Mouse (Mus musculus): ENCODE data around the gene Ccdc183. TPM values are rescaled to one million over a fixed set of nuclear protein-coding genes. Genes with fewer than 3 reads are reported as not detected.

Ccdc183 gene
- polyA plus RNA-seq (2017; shearing (Covaris generic)): not detected

DNA sequence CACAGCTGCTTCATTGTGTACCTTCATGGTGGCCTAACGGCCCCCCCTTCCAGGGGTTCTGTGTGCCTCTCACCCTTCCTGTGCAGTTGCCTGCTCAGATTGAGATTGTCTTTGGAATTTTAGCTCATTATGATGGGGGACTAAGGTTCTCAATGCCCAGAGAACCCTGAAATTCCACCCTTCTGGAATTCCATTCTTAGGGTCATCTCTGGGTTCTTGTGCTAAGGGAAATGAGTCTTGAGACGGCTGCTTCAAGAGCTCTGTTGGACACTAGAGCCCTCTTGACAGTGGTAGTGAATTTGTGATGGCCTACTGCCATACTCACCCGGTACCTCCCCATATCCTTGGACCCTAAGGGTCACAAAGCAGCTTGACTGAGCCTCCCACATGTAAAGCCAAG, at the start of gene Ccdc183:
Gene Ccdc183 (minus strand): TSS at position 101 of the 400 bp plus-strand sequence.
- no peak for ATAC-seq

DNA sequence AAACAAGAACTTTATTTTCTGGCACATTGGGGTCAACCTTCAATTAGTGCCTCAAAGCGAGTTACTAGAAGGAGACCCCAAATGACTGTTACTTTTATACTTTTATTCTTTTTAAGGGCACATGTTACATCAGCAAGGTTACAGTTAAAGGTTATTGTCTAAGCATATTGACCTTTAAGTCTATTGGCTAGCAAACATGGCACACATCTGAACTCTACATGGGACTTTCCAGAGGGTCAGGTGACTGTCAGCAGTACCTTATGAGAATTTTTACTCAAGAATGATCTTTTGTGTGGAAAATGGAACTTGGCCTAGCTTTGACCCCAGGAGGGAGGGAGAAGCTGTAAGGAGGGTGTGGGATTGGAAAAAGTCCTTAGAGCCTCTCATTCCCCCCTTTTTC, 49.0 kb upstream of the Ccdc183 start:
- peak; percentile 93 for ATAC-seq

DNA sequence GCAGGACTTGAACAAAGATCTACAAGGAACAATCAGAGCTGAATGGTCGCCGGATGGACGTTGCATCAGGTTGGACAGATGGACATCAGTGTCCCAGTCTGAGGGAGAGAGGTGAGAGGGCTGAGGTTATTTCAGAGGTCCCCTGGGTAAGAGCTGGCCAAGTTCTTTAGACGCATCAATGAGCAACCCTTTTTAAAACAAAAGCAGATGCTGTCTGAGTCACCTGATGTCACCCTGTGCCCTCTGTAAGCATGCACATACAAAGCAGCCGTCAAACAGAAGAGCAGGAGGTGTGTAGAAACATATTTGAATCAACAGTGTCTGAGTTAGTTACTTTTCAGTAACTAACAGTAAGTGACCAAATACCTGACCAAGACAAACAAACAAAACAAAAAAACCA, 46.6 kb upstream of the Ccdc183 start:
- no peak for ATAC-seq

DNA sequence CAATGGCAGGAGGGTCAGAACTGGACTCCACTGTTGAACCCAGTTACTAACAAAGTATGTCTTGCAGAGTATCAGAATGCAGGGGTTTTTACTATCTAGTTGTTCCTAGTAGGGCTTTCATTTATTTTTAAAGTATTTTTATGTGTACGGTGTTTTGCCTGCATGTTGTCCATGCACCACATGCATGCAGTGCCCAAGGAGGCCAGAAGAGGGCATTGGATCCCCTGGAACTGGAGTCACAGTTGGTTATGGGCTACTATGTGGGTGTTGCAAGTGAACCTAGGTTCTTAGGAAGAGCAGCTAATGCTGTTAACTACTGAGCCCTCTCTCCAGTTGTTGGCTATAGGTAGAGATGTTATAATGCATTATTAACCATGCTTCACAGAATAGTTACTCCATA, 46.0 kb upstream of the Ccdc183 start:
- peak; percentile 60 for ATAC-seq

DNA sequence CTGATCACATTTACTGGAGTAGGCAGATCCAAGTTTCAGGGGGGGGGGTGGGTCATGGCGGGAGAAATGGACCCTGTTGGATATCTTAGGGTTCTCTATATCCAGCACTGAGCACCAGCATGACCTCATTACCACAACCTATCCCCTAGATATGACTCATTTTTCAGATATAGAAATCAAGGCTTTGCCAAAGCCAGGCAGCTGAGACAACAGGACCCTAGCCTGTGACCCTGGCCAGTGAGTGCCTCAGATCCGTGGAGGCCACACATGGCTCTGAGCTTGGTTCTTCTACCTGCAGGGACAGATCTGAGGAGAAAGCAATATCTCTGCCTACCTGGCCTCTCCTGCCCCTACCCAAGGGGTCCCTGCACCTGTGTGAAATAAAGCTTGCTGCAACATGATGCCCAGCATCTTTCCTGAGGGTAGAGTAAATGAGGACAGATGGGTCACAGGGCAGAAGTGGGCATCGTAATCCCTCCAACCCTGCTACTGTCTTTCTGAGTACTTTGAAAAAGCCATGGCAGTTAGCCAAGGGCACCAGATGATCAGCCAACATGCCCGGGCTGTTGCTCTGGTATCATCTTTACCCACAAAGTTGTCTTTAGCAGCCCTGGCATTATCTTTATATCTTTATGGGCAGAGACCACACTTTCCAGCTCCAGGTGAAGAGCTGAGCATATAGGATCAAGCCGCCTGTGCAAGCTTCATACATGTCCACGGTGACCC, 43.9 kb upstream of the Ccdc183 start:
- ATAC-seq: no peak

DNA sequence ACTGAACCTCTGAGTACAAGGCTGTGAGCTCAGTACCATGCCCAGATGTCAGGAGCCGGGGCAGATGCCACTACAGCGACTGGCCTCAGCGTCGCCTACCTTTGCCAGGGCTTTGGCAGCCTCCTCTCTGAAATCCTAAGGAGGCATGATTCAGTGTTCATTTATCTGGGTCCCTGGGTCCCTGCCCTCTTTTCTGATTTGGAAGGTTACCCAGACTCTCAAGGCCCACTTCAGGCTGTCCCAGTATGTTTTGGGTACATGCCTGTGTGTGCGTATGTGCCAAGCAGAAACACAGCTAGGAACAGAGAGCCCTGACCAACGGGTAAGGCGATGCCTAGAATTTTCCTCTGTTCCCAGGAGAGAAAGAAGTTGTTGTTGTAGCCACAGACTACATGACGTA, 42.8 kb upstream of the Ccdc183 start:
- no peak for ATAC-seq

DNA sequence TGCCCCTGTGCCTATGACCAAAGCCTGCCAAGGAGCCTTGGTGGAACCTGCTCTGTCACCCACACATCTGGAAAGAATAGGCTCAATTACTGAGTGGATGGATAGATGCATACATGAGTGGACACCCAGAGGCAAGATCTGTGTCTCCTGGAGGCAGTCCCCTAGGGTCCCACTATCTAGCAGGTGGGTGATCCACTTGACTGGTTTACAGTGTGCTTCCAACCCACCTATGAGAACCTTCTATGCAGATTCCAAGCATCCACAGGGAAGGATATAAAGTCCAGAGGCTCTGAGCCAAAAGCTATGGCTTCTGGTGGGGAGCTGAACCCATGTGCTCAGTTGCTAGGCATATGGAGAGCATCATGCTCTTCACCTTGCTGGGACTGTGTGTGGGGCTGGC, 40.2 kb upstream of the Ccdc183 start, which contains the start of gene Lcn5:
Gene Lcn5 (plus strand): TSS at position 301 of the 400 bp plus-strand sequence.
- ATAC-seq: no peak

DNA sequence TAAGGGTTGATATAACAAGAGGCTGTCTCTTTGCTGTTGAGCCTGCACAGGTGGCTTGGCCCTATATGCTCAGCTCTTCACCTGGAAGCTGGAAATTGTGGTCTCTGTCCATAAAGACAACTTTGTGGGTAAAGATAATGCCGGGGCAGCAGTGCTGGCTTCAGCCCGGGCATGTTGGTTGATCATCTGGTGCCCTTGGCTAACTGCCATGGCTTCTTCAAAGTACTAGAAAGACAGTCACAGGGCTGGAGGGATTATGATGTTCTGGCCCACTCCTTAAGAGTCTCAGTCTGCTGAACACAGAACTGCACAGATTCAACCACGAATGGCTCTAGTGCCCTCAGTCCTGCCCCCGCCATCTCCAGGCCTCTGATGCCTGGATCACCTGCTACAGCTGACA, 39.8 kb upstream of the Ccdc183 start:
- no peak for ATAC-seq

DNA sequence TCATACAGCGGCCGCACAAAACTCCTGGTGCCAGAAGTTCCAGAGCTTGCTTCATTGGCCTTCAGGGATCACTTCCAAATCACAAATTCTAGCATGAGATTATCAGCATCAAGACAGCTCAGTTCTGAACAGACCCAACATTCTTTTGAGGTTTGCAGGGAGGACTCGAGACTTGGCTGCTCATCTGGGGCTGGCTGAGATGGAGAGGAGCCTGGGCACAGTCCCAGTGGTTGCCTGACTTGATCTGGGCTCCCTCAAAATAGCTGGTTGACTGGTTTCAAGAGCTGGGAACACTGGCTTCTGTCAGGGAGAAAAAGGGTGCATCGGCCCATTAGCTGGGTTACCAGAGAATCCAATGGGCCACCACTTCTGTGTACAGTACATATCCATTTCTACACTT, 39.2 kb upstream of the Ccdc183 start:
- ATAC-seq: no peak

DNA sequence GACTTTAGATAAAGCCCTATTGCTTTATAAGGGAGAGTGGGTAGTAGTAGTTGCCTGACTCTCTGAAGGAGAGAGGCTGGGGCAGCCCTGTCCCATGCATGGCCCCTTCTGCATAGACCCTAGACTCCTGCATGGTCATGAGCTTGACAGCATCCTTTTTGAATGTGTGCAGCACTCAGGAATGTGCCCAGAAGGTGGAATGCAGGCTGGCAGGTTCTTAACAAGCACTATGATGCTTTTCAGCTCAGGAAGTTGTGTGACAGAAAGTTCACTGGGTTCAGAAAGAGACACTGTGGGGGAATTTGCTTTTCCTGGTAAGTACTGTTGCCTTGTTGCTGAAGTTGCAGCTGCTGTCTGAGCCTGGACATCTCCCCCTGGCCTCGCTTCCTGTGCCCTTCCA, 37.0 kb upstream of the Ccdc183 start:
- ATAC-seq: no peak

DNA sequence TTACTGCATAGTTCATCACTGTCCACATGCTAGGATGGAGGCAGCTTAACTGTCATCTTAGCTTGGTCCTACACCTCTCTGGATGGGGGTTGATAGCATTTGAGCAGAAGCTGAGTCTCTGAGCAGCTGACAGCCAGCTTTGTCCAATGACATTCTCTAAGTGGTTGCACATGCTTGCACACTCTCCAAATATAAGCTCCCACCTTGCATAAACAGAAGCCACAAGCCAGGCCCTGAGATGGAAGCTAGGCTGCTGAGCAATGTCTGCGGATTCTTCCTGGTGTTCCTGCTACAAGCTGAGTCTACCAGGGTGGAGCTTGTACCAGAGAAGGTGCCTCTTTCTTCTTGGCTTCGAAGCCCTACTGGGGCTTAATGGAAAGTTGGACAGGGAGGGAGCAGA, 35.4 kb upstream of the Ccdc183 start, which contains the start of gene Lcn8:
Gene Lcn8 (plus strand): TSS at position 219 of the 400 bp plus-strand sequence.
- no peak for ATAC-seq

DNA sequence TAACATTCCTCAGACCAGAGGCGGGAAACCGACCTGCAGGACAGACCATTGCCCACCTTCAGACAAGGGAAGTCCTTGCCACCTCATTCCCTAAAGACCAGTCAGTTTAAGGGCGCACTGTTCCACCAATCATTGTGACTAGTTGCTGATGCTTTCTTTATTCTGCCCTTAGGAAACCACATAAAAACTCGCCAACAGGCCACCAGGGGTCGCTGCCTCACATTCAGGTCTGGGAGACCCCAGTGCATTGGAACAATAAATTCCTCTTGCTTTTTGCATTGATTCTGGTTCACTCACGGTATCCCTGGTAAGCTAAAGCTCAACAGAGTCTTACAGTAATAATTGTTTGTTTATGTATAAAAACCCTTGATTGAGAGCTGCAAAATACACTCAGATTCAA, 22.4 kb upstream of the Ccdc183 start:
- no peak for ATAC-seq

DNA sequence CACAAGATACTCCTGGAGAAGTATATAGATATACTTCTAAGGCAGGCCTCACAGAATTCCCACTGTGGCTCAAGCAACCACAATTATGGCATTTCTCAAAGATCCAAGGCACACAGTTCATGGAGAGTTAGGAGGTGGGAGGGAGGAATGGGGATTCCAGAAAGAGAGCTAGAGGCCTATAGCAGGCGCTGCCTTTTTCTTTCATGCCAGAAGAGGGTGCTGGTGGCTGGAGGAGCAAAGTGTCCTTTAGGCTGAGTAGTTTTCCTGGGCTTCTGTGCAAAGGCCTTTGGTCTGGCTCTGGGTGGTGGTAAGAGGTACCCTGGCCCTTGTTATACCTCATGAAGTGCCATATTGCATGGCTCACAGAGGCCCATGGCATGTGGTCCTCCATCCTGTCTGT, 16.6 kb upstream of the Ccdc183 start:
- ATAC-seq: no peak

DNA sequence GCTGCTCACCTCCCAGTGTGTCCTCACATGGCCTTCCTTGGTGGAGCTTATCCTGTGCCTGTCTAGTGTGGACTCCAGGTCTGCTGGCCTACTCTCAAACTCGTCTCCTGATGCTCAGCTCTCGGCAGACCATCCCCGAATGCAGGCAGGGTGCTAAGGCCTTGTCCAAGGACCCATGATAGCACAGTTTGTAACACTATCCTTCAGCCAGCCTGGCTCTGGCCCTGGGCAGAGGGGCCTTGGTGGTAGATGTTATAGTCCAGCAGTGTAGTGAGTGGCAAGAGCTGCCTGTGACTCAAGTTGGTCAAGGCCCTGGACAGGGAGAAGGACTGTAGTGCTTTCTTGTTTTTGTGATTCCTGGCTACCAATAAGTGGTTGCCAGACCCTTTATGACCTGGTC, 16.1 kb upstream of the Ccdc183 start:
- ATAC-seq: no peak

DNA sequence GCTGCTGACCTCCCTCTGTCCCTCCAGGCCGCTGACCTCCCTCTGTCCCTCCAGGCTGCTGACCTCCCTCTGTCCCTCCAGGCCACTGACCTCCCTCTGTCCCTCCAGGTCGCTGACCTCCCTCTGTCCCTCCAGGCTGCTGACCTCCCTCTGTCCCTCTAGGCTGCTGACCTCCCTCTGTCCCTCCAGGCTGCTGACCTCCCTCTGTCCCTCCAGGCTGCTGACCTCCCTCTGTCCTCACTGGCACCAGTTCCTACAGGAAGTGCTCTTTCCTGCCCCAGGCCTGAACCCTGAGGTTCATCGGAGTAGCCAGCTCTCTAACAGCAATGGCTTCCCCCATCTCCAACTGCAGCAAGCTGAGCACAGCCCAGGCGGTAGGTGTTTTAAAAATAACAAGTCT, 11.3 kb upstream of the Ccdc183 start:
- no peak for ATAC-seq

DNA sequence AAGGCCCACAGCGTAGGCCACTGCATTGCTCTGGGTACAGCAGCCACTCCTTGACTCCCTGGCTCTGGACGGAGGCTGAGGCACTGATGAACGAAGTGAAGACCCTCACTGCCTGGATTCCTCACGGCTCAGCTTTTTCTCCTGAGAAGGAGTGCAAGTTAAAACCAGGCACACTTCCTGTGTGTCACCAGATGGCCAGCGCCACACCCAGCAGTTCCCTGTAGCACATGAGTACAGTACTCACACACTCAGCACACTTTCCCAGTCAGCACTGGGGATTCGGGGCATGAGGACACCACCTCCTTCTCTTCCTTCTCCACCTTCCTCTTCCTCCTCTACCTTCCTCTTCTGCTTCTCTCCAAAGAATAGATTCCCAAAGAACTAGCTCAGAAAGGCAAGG, 10.3 kb upstream of the Ccdc183 start, which contains the start of gene Fcna:
Gene Fcna (minus strand): TSS at position 220 of the 400 bp plus-strand sequence.
- no peak for ATAC-seq

DNA sequence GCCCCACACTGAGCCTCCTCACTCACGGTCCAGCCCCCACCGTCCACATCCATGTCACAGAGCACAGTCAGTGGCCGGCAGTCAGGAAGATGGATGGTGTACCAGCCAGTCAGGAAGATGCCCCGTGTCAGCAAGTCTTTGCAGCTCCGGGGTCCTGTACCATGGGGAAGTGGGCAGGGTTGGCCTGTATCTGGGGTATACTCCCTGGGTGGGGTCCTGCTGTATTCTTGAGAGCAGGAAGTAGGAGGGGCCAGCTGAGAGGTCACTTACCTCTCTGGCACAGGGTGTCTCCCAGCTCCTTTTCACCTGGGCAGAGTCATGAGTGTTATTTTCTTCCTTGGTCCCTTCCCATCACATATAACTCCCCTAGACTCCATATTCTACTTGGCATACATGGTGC, 8.5 kb upstream of the Ccdc183 start:
- ATAC-seq: no peak

DNA sequence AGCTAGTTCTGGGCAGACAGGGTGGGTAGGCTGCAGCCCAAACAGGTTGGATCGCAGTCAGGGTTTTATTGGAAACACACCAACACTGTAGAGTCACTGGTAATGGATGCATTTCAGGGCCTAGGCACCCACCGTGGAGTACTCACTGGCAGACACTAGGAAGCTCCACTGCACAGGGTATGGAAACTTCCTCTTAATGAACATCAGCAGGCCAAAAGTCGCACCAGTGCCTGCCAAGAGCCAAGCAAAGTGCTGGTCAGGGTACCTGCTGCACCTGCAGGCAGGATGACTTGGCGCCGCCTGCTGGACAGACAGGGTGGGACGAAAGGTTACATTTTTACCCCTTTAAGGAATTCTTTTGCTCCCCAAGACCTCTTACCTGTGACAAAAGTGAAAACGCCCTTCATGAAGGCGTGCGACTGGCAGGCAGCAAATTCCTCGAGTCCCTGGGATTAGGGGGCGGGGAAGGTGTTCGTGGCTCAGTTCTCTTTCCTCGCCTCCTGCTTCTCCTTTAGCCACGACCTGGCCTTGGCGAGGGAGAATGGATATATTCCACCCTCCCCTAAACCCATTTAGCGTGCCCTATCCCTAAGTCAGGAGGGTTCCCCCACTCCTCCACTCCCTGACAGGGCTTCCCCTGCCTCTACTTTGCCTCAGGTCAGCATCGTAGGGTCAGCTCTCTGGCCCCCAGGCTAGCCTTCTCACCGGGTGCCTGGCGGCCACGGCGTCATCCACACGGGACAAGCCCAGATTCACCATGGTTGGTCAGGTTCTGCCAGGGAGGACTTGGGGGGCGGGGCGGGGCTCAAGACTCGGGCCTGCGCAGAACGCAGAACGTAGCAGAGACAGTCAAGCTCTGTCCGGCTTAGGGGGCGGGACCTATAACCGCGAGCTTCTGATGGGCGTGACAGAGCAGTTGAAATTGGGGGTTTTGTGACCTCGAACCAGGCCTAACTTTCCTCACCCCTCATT, 4.0 kb upstream of the Ccdc183 start, which contains the start of gene Tmem141:
Gene Tmem141 (minus strand): TSS at position 777 of the 972 bp plus-strand sequence.
- ATAC-seq: peak; percentile 41

DNA sequence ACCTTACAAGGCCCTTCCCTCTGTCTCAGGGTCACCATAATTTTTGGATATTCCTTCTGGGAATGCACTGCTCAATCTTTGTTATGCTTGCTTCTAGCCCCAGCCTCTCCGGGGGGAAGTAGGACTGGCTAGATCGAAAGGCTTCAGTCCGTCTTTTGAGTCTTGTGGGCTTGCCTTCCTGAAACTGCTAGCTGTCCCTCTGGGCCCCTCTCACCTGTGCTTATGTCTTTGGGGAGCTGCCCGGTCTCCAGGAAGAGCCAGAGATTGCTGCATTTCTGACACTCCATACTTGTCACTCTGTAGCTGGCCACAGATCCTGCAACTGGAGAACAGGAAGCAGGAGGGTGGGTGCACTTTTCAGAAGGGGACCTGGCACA, 3.4 kb upstream of the Ccdc183 start:
- ATAC-seq: no peak

DNA sequence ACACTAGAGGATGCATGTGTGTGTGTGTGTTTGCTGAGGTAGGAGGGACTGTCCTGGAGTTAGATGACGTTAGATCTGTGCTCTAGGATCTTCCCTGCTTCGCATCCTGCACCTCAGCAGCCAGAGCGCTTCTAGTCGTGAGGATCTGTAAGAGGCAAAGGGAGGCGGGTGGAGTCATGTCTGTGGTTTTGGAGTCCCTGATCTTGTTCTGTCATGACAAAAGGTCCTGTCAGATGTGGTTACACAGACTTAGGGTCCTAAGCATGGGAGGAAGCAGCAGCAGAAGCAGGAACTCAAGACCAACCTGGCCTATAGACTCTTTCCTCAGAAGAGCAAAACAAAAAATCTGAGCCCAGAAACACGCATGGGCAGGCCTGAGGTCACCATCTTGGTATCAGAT, 2.9 kb upstream of the Ccdc183 start:
- ATAC-seq: peak; percentile 45

DNA sequence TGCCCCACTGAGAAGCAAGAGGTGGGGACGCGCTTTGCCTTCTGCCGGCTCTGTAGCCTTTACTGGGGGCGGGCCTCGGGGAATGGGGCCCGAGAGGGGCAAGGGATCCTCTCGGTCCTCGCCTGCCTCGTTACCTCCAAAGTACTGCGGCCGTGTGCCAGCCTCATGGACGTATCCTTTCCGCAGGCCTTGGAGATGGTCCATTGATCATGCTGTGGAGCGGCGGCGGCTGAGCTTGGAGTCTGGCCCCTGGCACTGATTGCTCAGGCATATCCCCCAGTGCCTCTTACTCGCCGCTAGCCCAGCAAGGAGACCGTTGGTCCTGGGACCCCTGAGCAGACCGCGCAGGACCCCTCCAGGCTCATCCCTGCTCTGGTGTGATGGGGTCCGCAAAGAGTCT, 1.1 kb downstream of the Ccdc183 start:
- no peak for ATAC-seq

DNA sequence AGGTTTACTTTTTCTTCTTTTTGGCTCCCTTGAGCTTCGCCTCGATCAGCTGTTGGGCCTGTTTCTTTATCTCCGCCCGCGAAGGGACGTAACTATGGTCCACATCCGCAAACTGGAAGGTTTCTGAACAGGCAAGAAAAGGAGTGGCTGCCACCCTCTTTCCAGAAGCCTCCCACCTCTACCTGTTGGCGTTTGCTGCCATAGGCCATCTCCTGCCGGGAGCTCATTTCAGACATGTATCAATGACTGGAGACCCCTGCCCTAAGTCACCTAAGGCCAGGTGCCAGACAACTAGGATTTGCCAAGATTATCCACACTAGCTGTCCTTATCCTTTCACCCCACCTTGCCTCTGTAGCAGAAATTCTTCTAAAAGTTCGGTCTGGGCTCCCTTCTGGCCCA, 8.8 kb downstream of the Ccdc183 start:
- peak; percentile 44 for ATAC-seq
